Mouse (Mus musculus): ENCODE data around the gene Tfap4. TPM values are rescaled to one million over a fixed set of nuclear protein-coding genes. Genes with fewer than 3 reads are reported as not detected.

Tfap4 gene
- polyA plus RNA-seq, 1 experiment, result 12.0 TPM

GRCm38 (mm10) chr16:4501703-4502102 lies 58.0 kb downstream of the Tfap4 start:
- DNase-seq, result no peak
- no peak overlapping the region for H3K27ac ChIP-seq (ENCODE audit: control insufficient read depth, insufficient read depth, low read length)
- WGBS, result 93% methylated on average over 3 of the region's 3 CpGs
- TF ChIP-seq POLR2A (IDR thresholded peaks at IDR 0.05; ENCODE audit: control insufficient read depth, extremely low read depth, insufficient read depth, low read length, poor library complexity), result no peak
- no peak for TF ChIP-seq CTCF (IDR thresholded peaks at IDR 0.05; ENCODE audit: borderline replicate concordance, control insufficient read depth, extremely low read depth, insufficient read depth, low read length, poor library complexity)
- H3K27me3 ChIP-seq (ENCODE audit: control insufficient read depth, insufficient read depth, low read length), result no peaks in the 10 kb centered on the region
- peaks cover 5% of the 10 kb centered on the region; the same call in 1 of the 2 replicates for H3K4me1 ChIP-seq (replicated peaks; ENCODE audit: control insufficient read depth, insufficient read depth, low read length)
- H3K36me3 ChIP-seq (ENCODE audit: control insufficient read depth, insufficient read depth, low read length), result no peaks in the 10 kb centered on the region
- H3K4me3 ChIP-seq (ENCODE audit: control insufficient read depth, insufficient read depth, low read length), result no peak overlapping the region

- 76% methylated on average over 8 of the region's 8 CpGs for WGBS
- H3K4me3 ChIP-seq (ENCODE audit: control insufficient read depth, insufficient read depth, low read length), result no peak overlapping the region
- no peak for TF ChIP-seq POLR2A (IDR thresholded peaks at IDR 0.05; ENCODE audit: control insufficient read depth, extremely low read depth, insufficient read depth, low read length, poor library complexity)
- no peak for TF ChIP-seq CTCF (IDR thresholded peaks at IDR 0.05; ENCODE audit: borderline replicate concordance, control insufficient read depth, extremely low read depth, insufficient read depth, low read length, poor library complexity)
- H3K36me3 ChIP-seq (ENCODE audit: control insufficient read depth, insufficient read depth, low read length), result no peaks in the 10 kb centered on the region
- peaks cover 5% of the 10 kb centered on the region; the same call in 1 of the 2 replicates for H3K4me1 ChIP-seq (replicated peaks; ENCODE audit: control insufficient read depth, insufficient read depth, low read length)
- DNase-seq, result no peak
- no peak overlapping the region for H3K27ac ChIP-seq (ENCODE audit: control insufficient read depth, insufficient read depth, low read length)
- H3K27me3 ChIP-seq (ENCODE audit: control insufficient read depth, insufficient read depth, low read length), result no peaks in the 10 kb centered on the region
Measured at GRCm38 (mm10) chr16:4500598-4501385, 58.9 kb downstream of the Tfap4 start.

GRCm38 (mm10) chr16:4497762-4498607 lies 61.7 kb downstream of the Tfap4 start:
- Histone ChIP-seq H3K36me3 (ENCODE audit: control insufficient read depth, insufficient read depth, low read length) (no peaks in the 10 kb centered on the region), H3K27ac (ENCODE audit: control insufficient read depth, insufficient read depth, low read length) (no peak overlapping the region), H3K4me1 (replicated peaks; ENCODE audit: control insufficient read depth, insufficient read depth, low read length) (peaks cover 5% of the 10 kb centered on the region; the same call in 1 of the 2 replicates), H3K27me3 (ENCODE audit: control insufficient read depth, insufficient read depth, low read length) (no peaks in the 10 kb centered on the region), H3K4me3 (ENCODE audit: control insufficient read depth, insufficient read depth, low read length) (no peak overlapping the region)
- no peak for DNase-seq
- TF ChIP-seq CTCF (IDR thresholded peaks at IDR 0.05; ENCODE audit: borderline replicate concordance, control insufficient read depth, extremely low read depth, insufficient read depth, low read length, poor library complexity) (no peak), POLR2A (IDR thresholded peaks at IDR 0.05; ENCODE audit: control insufficient read depth, extremely low read depth, insufficient read depth, low read length, poor library complexity) (no peak)
- 95% methylated on average over 8 of the region's 8 CpGs for WGBS

GRCm38 (mm10) chr16:4496470-4496869 lies 63.2 kb downstream of the Tfap4 start:
- WGBS, result 70% methylated on average over 3 of the region's 3 CpGs
- no peak overlapping the region for H3K27ac ChIP-seq (ENCODE audit: control insufficient read depth, insufficient read depth, low read length)

GRCm38 (mm10) chr16:4495861-4496260 lies 63.8 kb downstream of the Tfap4 start:
- Histone ChIP-seq H3K27me3 (ENCODE audit: control insufficient read depth, insufficient read depth, low read length) (no peaks in the 10 kb centered on the region), H3K4me1 (replicated peaks; ENCODE audit: control insufficient read depth, insufficient read depth, low read length) (peaks cover 4% of the 10 kb centered on the region; the same call in 1 of the 2 replicates), H3K36me3 (ENCODE audit: control insufficient read depth, insufficient read depth, low read length) (no peaks in the 10 kb centered on the region), H3K27ac (ENCODE audit: control insufficient read depth, insufficient read depth, low read length) (no peak overlapping the region), H3K4me3 (ENCODE audit: control insufficient read depth, insufficient read depth, low read length) (no peak overlapping the region)
- DNase-seq, result peak; percentile 18
- TF ChIP-seq CTCF (IDR thresholded peaks at IDR 0.05; ENCODE audit: borderline replicate concordance, control insufficient read depth, extremely low read depth, insufficient read depth, low read length, poor library complexity), result no peak
- TF ChIP-seq POLR2A (IDR thresholded peaks at IDR 0.05; ENCODE audit: control insufficient read depth, extremely low read depth, insufficient read depth, low read length, poor library complexity), result no peak
- 94% methylated on average over 5 of the region's 5 CpGs for WGBS

More at GRCm38 (mm10) chr16:4496470-4496869, 63.2 kb downstream of the Tfap4 start:
- TF ChIP-seq CTCF (IDR thresholded peaks at IDR 0.05; ENCODE audit: borderline replicate concordance, control insufficient read depth, extremely low read depth, insufficient read depth, low read length, poor library complexity) (no peak), POLR2A (IDR thresholded peaks at IDR 0.05; ENCODE audit: control insufficient read depth, extremely low read depth, insufficient read depth, low read length, poor library complexity) (no peak)
- DNase-seq, result no peak
- Histone ChIP-seq H3K4me1 (replicated peaks; ENCODE audit: control insufficient read depth, insufficient read depth, low read length) (peaks cover 5% of the 10 kb centered on the region; the same call in 1 of the 2 replicates), H3K4me3 (ENCODE audit: control insufficient read depth, insufficient read depth, low read length) (no peak overlapping the region), H3K27me3 (ENCODE audit: control insufficient read depth, insufficient read depth, low read length) (no peaks in the 10 kb centered on the region), H3K36me3 (ENCODE audit: control insufficient read depth, insufficient read depth, low read length) (no peaks in the 10 kb centered on the region)

Other genes starting within 250 kb of the Tfap4 start
- 6.4 and 7.6 TPM in 2 replicates for gene Adcy9, start 139.4 kb downstream of the Tfap4 start, polyA plus RNA-seq (2012; rRNA removed)
- gene Srl, start 18.0 kb downstream of the Tfap4 start, polyA plus RNA-seq (2012; rRNA removed), result 5.3 and 12.1 TPM in 2 replicates
- 11.8 and 14.3 TPM in 2 replicates for gene Glis2, start 34.9 kb upstream of the Tfap4 start, polyA plus RNA-seq (2012; rRNA removed)
- gene Pam16, start 65.1 kb upstream of the Tfap4 start, polyA plus RNA-seq (2012; rRNA removed), result 35.7 and 40.4 TPM in 2 replicates
- 5.3 and 8.1 TPM in 2 replicates for gene Vasn, start 80.1 kb upstream of the Tfap4 start, polyA plus RNA-seq (2012; rRNA removed)
- 18.3 and 19.7 TPM in 2 replicates for gene Dnaja3, start 80.1 kb upstream of the Tfap4 start, polyA plus RNA-seq (2012; rRNA removed)
- gene Coro7, start 119.9 kb upstream of the Tfap4 start, polyA plus RNA-seq (2012; rRNA removed), result 391 and 423 TPM in 2 replicates
- gene Nmral1, start 159.5 kb upstream of the Tfap4 start, polyA plus RNA-seq (2012; rRNA removed), result 25.6 and 27.2 TPM in 2 replicates
- gene Hmox2, start 166.5 kb upstream of the Tfap4 start, polyA plus RNA-seq (2012; rRNA removed), result 44.4 and 54.7 TPM in 2 replicates
- gene Cdip1, start 230.4 kb upstream of the Tfap4 start, polyA plus RNA-seq (2012; rRNA removed), result 112 and 119 TPM in 2 replicates